Mouse (Mus musculus) small intestine, adult 2 months (tissue): ENCODE measurements around the gene Rnf149.

ENCODE experiments used
- CTCF ChIP-seq: fragments of 200-500 bp; IDR thresholded peaks from 2 replicates; pipeline ENCODE4 v1.5.1; 2012; ENCODE audit warnings: low read depth, mild to moderate bottlenecking, control low read depth, inconsistent platforms, low read length, moderate library complexity, mixed read lengths; ENCODE audit not compliant: insufficient replicate concordance, insufficient read length; ENCODE audit errors: extremely low read depth
- POLR2A ChIP-seq: fragments of 200-500 bp; IDR thresholded peaks from 2 replicates; pipeline ENCODE4 v1.6.1; 2012; ENCODE audit warnings: low read depth, mild to moderate bottlenecking, control low read depth, inconsistent platforms, low read length, moderate library complexity

DNA sequence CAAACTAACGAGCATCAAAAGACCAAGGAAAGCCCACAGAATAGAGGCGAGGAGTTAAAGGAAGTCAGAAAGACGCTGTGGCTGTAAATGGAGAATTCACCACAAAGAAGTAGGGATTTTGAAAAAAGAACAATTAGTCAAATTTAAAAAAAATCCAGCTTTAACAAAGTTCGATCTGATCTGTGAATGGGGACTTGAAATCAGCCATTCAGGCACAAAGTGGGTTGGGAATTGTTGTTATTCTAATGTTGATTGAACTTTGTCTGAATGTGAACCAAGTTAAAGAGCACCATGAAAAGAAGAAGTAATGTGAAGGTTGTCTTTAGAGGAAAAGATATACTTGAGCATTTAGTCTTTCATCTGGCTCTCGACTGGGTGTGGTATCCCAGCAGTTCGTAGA is 48.9 kb downstream of the Rnf149 start:
- TF ChIP-seq CTCF (no peak), POLR2A (no peak)
